Mouse (Mus musculus) embryonic facial prominence, embryonic 14.5 days (tissue): Measurements from ENCODE around the gene Zfp365. TPM values are rescaled to one million over a fixed set of nuclear protein-coding genes. Genes with fewer than 3 reads are reported as not detected.
A peak's percentile ranks its signal among the peaks of the same experiment; 100 is the strongest.

Source experiments
- ATAC-seq: fragments of 200-750 bp; cut with Nextera tagmentation; 2 replicates; pipeline ENCODE4 v1.8.0; 2017; ENCODE audit warnings: low read depth, moderate number of reproducible peaks, moderate TSS enrichment
- DNase-seq: peaks from one replicate; pipeline ENCODE4 v3.0.0-alpha.2; 2015; ENCODE audit warnings: low spot score
- H3K27ac ChIP-seq: fragments of 300-500 bp; sonication (generic); replicated peaks from 2 replicates; pipeline ENCODE4 v1.5.1; 2014; ENCODE audit warnings: low read depth, mild to moderate bottlenecking, low read length, moderate library complexity
- H3K27me3 ChIP-seq: fragments of 300-500 bp; sonication (generic); replicated peaks from 2 replicates; pipeline ENCODE4 v1.6.1; 2014; ENCODE audit warnings: low read length; ENCODE audit not compliant: control insufficient read depth, insufficient read depth
- H3K36me3 ChIP-seq: fragments of 300-500 bp; sonication (generic); 2 replicates; pipeline ENCODE4 v1.6.1; 2014; ENCODE audit warnings: low read length, mixed read lengths; ENCODE audit not compliant: control insufficient read depth, insufficient read depth
- H3K4me1 ChIP-seq: fragments of 300-500 bp; sonication (generic); 2 replicates; pipeline ENCODE4 v1.6.1; 2014; ENCODE audit warnings: antibody characterized with exemption, low read length; ENCODE audit not compliant: control insufficient read depth, insufficient read depth
- H3K4me2 ChIP-seq: fragments of 300-500 bp; sonication (generic); 2 replicates; pipeline ENCODE4 v1.6.1; 2014; ENCODE audit warnings: low read depth, mild to moderate bottlenecking, low read length, moderate library complexity, mixed read lengths
- H3K4me3 ChIP-seq: fragments of 300-500 bp; sonication (generic); 2 replicates; pipeline ENCODE4 v1.5.1; 2014; ENCODE audit warnings: low read depth, mild to moderate bottlenecking, low read length
- H3K9ac ChIP-seq: fragments of 300-500 bp; sonication (generic); 2 replicates; pipeline ENCODE4 v1.6.1; 2014; ENCODE audit warnings: low read depth, mild to moderate bottlenecking, low read length, moderate library complexity, mixed read lengths
- H3K9me3 ChIP-seq: fragments of 300-500 bp; sonication (generic); 2 replicates; pipeline ENCODE4 v1.6.1; 2016; ENCODE audit warnings: low read length; ENCODE audit not compliant: control insufficient read depth
- WGBS: fragments of 180-500 bp; shearing (Covaris S2); extraction: QIAGEN DNeasy Blood & Tissue Kit; methylation state at CpG from one replicate; pipeline ENCODE4 v1.1.7; 2014; 5-methylcytosine and 5-hydroxymethylcytosine counted together
- polyA plus RNA-seq: library from polyadenylated mRNA; unstranded; fragments of >200 nt; fragmentation: Nextera tagmentation; extraction: Ambion mirVana; gene quantifications from 2 replicates; pipeline ENCODE4 v1.2.1, GENCODE M21; 2014

Gene Zfp365
- polyA plus RNA-seq, 1 experiment from 2014 or later, result 1.8 TPM

- H3K27ac ChIP-seq, result no peak overlapping the region
- H3K4me1 ChIP-seq, result 0 out of 2 replicates have a peak, but pooled peaks cover 5% of the 10 kb centered on the region
- no peaks in the 10 kb centered on the region for H3K27me3 ChIP-seq
- no peak for ATAC-seq
- H3K9ac ChIP-seq, result no peak overlapping the region
- no peaks in the 10 kb centered on the region for H3K36me3 ChIP-seq
- 67% methylated on average over 4 of the region's 4 CpGs for WGBS
- DNase-seq, result peak; percentile 48
- H3K9me3 ChIP-seq, result no peaks in the 10 kb centered on the region
- no peak overlapping the region for H3K4me3 ChIP-seq
- no peak overlapping the region for H3K4me2 ChIP-seq
These were observed 31.8 kb downstream of the Zfp365 start for GRCm38 (mm10) chr10:67880692-67881091.

DNA sequence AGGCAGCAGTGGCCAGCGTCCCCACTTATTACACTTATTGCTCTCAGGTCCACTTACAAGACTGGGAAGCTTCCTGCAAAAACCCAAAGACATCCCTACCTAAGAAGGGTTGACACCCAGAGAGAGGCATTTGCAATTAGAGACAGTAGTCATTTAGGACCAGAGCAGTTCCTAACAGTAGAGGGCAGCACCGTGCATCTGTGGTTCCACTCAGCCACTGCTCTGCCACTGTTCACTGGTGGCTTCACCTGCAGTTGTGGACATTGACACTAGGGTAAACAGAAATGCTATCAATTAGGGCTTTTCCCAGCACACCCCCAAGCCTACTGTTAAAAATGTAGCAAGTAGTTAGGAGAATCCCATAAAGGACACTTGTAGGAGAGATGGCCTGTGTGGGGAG, 40.7 kb downstream of the Zfp365 start:
- Histone ChIP-seq H3K27ac (no peak overlapping the region), H3K9me3 (no peaks in the 10 kb centered on the region), H3K9ac (no peak overlapping the region), H3K36me3 (no peaks in the 10 kb centered on the region), H3K4me1 (no peaks in the 10 kb centered on the region), H3K27me3 (no peaks in the 10 kb centered on the region), H3K4me3 (no peak overlapping the region), H3K4me2 (no peak overlapping the region)
- DNase-seq (peak; percentile 65), ATAC-seq (peak; percentile 50; the same call in 1 of the 2 replicates)
- 11% methylated on average over 2 of the region's 2 CpGs for WGBS

- WGBS, result 84% methylated on average over 3 of the region's 3 CpGs
- no peak overlapping the region for H3K9ac ChIP-seq
- H3K4me3 ChIP-seq, result no peak overlapping the region
- no peaks in the 10 kb centered on the region for H3K36me3 ChIP-seq
- H3K9me3 ChIP-seq, result no peaks in the 10 kb centered on the region
- H3K27ac ChIP-seq, result no peak overlapping the region
- H3K27me3 ChIP-seq, result no peaks in the 10 kb centered on the region
- no peak for DNase-seq
- H3K4me2 ChIP-seq, result no peak overlapping the region
- no peaks in the 10 kb centered on the region for H3K4me1 ChIP-seq
- no peak for ATAC-seq
These were observed 44.2 kb downstream of the Zfp365 start for GRCm38 (mm10) chr10:67868234-67868633.

GRCm38 (mm10) chr10:67865841-67866240, 46.6 kb downstream of the Zfp365 start:
- no peaks in the 10 kb centered on the region for H3K9me3 ChIP-seq
- ATAC-seq (no peak), DNase-seq (no peak)
- no peak overlapping the region for H3K9ac ChIP-seq
- no peaks in the 10 kb centered on the region for H3K36me3 ChIP-seq
- H3K27ac ChIP-seq, result no peak overlapping the region
- H3K4me3 ChIP-seq, result no peak overlapping the region
- WGBS, result 93% methylated on average over 6 of the region's 6 CpGs
- H3K4me2 ChIP-seq, result no peak overlapping the region
- H3K4me1 ChIP-seq, result no peaks in the 10 kb centered on the region
- H3K27me3 ChIP-seq, result no peaks in the 10 kb centered on the region

GRCm38 (mm10) chr10:67865063-67865462, 47.4 kb downstream of the Zfp365 start:
- ATAC-seq, result no peak
- no peak overlapping the region for H3K4me2 ChIP-seq
- H3K27ac ChIP-seq, result no peak overlapping the region
- no peaks in the 10 kb centered on the region for H3K4me1 ChIP-seq
- H3K4me3 ChIP-seq, result no peak overlapping the region
- no peak overlapping the region for H3K9ac ChIP-seq
- WGBS, result 73% methylated on average over 3 of the region's 3 CpGs
- H3K27me3 ChIP-seq, result no peaks in the 10 kb centered on the region
- no peaks in the 10 kb centered on the region for H3K9me3 ChIP-seq
- H3K36me3 ChIP-seq, result no peaks in the 10 kb centered on the region
- DNase-seq, result no peak

DNA sequence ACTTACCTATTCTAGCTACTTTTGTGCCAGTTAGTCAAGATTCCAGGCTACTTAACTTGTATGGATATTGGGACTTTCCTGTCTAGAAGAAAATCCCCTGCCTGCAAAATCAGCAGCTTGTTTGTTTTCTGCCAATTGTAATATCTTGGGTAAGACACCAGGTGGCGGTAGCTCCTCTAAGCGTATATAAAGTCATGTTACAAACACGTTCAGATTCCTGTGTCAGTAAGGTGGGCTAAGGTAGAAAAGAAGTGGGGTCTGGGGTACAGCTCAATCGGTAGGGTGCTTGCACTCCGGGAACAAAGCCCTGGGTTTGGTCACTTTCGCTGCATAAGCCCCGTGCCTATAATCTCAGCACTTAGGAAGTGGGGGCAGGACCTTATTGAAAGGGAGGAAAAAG, 50.1 kb downstream of the Zfp365 start:
- H3K9ac ChIP-seq, result no peak overlapping the region

GRCm38 (mm10) chr10:67858878-67859277, 53.6 kb downstream of the Zfp365 start:
- Histone ChIP-seq H3K27me3 (no peaks in the 10 kb centered on the region), H3K36me3 (no peaks in the 10 kb centered on the region), H3K4me1 (no peaks in the 10 kb centered on the region), H3K4me3 (no peak overlapping the region), H3K4me2 (no peak overlapping the region), H3K27ac (no peak overlapping the region), H3K9ac (no peak overlapping the region), H3K9me3 (no peaks in the 10 kb centered on the region)
- WGBS, result 21% methylated on average over 8 of the region's 8 CpGs
- DNase-seq (peak; percentile 90), ATAC-seq (peak; percentile 33; the same call in 1 of the 2 replicates)

More for the DNA sequence above, 50.1 kb downstream of the Zfp365 start:
- ATAC-seq, result no peak
- Histone ChIP-seq H3K4me3 (no peak overlapping the region), H3K9me3 (no peaks in the 10 kb centered on the region), H3K4me1 (no peaks in the 10 kb centered on the region), H3K36me3 (no peaks in the 10 kb centered on the region), H3K4me2 (no peak overlapping the region), H3K27ac (no peak overlapping the region), H3K27me3 (no peaks in the 10 kb centered on the region)
- peak; percentile 57 for DNase-seq
- 20% methylated on average over 7 of the region's 7 CpGs for WGBS

- no peak for ATAC-seq
- H3K9ac ChIP-seq, result no peak overlapping the region
- 73% methylated on average over 4 of the region's 4 CpGs for WGBS
These were observed 54.9 kb downstream of the Zfp365 start for GRCm38 (mm10) chr10:67857561-67857906.

DNA sequence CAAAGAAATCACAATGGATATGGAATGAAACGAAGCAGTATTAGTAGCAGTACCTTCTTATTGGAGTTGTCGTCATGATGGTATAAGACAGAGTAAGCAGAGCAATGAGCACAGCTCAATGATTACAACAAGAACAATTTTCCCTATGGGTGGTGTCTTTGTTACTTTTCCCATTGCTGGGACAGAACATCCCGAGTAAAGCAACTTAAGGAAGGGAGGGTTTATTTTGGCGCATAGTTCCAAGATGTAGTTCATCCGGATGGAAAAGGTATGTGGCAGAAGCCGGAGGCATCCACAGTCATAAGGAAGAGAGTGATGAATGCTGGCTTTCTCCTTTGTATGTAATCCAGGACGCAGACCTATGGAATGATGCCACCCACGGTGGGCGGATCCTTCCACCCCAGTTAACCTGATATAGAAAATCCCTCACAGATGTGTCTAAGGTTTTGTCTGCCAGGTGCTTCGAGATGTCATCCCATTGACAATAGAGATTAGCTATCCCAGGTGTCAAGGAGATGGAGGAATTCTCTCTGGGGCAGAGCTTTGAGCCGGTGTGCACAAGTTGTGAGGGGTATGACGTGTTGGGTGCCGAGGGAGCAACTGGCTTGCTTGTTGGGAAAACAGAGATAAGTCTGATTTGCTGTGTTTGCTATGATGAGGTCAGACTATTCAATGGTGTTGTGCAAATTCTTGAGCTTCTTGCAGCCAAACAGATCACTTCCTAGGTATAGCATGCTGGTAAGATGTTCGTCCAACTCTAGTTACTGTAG, 55.5 kb downstream of the Zfp365 start:
- Histone ChIP-seq H3K4me2 (no peak overlapping the region), H3K36me3 (no peaks in the 10 kb centered on the region), H3K9me3 (no peaks in the 10 kb centered on the region), H3K4me1 (no peaks in the 10 kb centered on the region), H3K4me3 (no peak overlapping the region), H3K27ac (no peak overlapping the region), H3K9ac (no peak overlapping the region), H3K27me3 (no peaks in the 10 kb centered on the region)
- ATAC-seq, result no peak
- no peak for DNase-seq
- 91% methylated on average over 14 of the region's 14 CpGs for WGBS

More at GRCm38 (mm10) chr10:67857561-67857906, 54.9 kb downstream of the Zfp365 start:
- H3K27ac ChIP-seq, result no peak overlapping the region
- H3K4me2 ChIP-seq, result no peak overlapping the region
- no peaks in the 10 kb centered on the region for H3K36me3 ChIP-seq
- no peak for DNase-seq
- no peak overlapping the region for H3K4me3 ChIP-seq
- H3K9me3 ChIP-seq, result no peaks in the 10 kb centered on the region
- no peaks in the 10 kb centered on the region for H3K4me1 ChIP-seq
- no peaks in the 10 kb centered on the region for H3K27me3 ChIP-seq
